Mouse (Mus musculus): ENCODE data around the gene Ano1.

DNA sequence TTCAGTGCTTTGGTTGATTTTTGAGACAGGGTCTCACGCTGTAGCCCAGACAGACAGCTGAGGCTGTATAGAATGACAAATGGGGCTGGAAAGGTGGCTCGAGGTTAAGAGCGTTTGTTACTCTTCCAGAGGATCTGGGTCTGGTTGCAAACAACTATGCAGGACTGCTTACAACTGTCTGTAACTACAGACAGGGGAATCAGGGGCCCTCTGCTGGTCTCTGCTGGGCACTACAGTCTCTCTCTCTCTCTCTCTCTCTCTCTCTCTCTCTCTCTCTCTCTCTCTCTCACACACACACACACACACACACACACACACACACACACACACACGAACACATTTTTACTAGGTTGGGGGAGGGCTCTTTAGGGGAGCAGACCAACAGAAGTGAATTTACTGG lies 168.2 kb downstream of the Ano1 start:
- TF ChIP-seq CTCF (IDR thresholded peaks at IDR 0.05 in 2 of 3, conservative IDR thresholded peaks at IDR 0.05 in 1 of 3; ENCODE audit: control insufficient read depth in 1 of 3, insufficient read depth in 1 of 3, low read depth in 2 of 3, low read length in 3 of 3, poor library complexity in 1 of 3, severe bottlenecking in 1 of 3) = peak; percentile 53 to 76 (median 69)
- no peak for TF ChIP-seq POLR2A (IDR thresholded peaks at IDR 0.05; ENCODE audit: control insufficient read depth in 1 of 2, insufficient read depth in 1 of 2, low read depth in 1 of 2, low read length in 2 of 2, poor library complexity in 1 of 2)
- TF ChIP-seq KAT2A (conservative IDR thresholded peaks at IDR 0.05; ENCODE audit: low read depth, low read length) = no peak
- no peak for TF ChIP-seq GATA1 (IDR thresholded peaks at IDR 0.05; ENCODE audit: low read depth, low read length)
- no peak for TF ChIP-seq E2F4 (IDR thresholded peaks at IDR 0.05; ENCODE audit: borderline replicate concordance, low read depth, low read length)
- no peak for TF ChIP-seq TAL1 (IDR thresholded peaks at IDR 0.05; ENCODE audit: low read length)
- TF ChIP-seq TCF12 (IDR thresholded peaks at IDR 0.05; ENCODE audit: low read depth, low read length) = no peak
